Mouse (Mus musculus) embryonic facial prominence, embryonic 14.5 days (tissue): ENCODE measurements around the gene Enthd1. TPM values are rescaled to one million over a fixed set of nuclear protein-coding genes. Genes with fewer than 3 reads are reported as not detected.

ENCODE experiments used
- ATAC-seq: fragments of 200-750 bp; cut with Nextera tagmentation; 2 replicates; pipeline ENCODE4 v1.8.0; 2017; ENCODE audit warnings: low read depth, moderate number of reproducible peaks, moderate TSS enrichment
- DNase-seq: peaks from one replicate; pipeline ENCODE4 v3.0.0-alpha.2; 2015; ENCODE audit warnings: low spot score
- H3K27ac ChIP-seq: fragments of 300-500 bp; sonication (generic); replicated peaks from 2 replicates; pipeline ENCODE4 v1.5.1; 2014; ENCODE audit warnings: low read depth, mild to moderate bottlenecking, low read length, moderate library complexity
- H3K27me3 ChIP-seq: fragments of 300-500 bp; sonication (generic); replicated peaks from 2 replicates; pipeline ENCODE4 v1.6.1; 2014; ENCODE audit warnings: low read length; ENCODE audit not compliant: control insufficient read depth, insufficient read depth
- H3K36me3 ChIP-seq: fragments of 300-500 bp; sonication (generic); 2 replicates; pipeline ENCODE4 v1.6.1; 2014; ENCODE audit warnings: low read length, mixed read lengths; ENCODE audit not compliant: control insufficient read depth, insufficient read depth
- H3K4me1 ChIP-seq: fragments of 300-500 bp; sonication (generic); 2 replicates; pipeline ENCODE4 v1.6.1; 2014; ENCODE audit warnings: antibody characterized with exemption, low read length; ENCODE audit not compliant: control insufficient read depth, insufficient read depth
- H3K4me2 ChIP-seq: fragments of 300-500 bp; sonication (generic); 2 replicates; pipeline ENCODE4 v1.6.1; 2014; ENCODE audit warnings: low read depth, mild to moderate bottlenecking, low read length, moderate library complexity, mixed read lengths
- H3K4me3 ChIP-seq: fragments of 300-500 bp; sonication (generic); 2 replicates; pipeline ENCODE4 v1.5.1; 2014; ENCODE audit warnings: low read depth, mild to moderate bottlenecking, low read length
- H3K9ac ChIP-seq: fragments of 300-500 bp; sonication (generic); 2 replicates; pipeline ENCODE4 v1.6.1; 2014; ENCODE audit warnings: low read depth, mild to moderate bottlenecking, low read length, moderate library complexity, mixed read lengths
- H3K9me3 ChIP-seq: fragments of 300-500 bp; sonication (generic); 2 replicates; pipeline ENCODE4 v1.6.1; 2016; ENCODE audit warnings: low read length; ENCODE audit not compliant: control insufficient read depth
- WGBS: fragments of 180-500 bp; shearing (Covaris S2); extraction: QIAGEN DNeasy Blood & Tissue Kit; methylation state at CpG from one replicate; pipeline ENCODE4 v1.1.7; 2014; 5-methylcytosine and 5-hydroxymethylcytosine counted together
- polyA plus RNA-seq: library from polyadenylated mRNA; unstranded; fragments of >200 nt; fragmentation: Nextera tagmentation; extraction: Ambion mirVana; gene quantifications from 2 replicates; pipeline ENCODE4 v1.2.1, GENCODE M21; 2014

The Enthd1 gene
- polyA plus RNA-seq, 1 experiment from 2014 or later = 0.10 TPM

- no peaks in the 10 kb centered on the region for H3K4me1 ChIP-seq
- H3K4me3 ChIP-seq = no peak overlapping the region
- H3K4me2 ChIP-seq = no peak overlapping the region
- no peak overlapping the region for H3K9ac ChIP-seq
- H3K27me3 ChIP-seq = no peaks in the 10 kb centered on the region
- DNase-seq (peak; percentile 61), ATAC-seq (peak; percentile 82)
- H3K36me3 ChIP-seq = no peaks in the 10 kb centered on the region
- no peaks in the 10 kb centered on the region for H3K9me3 ChIP-seq
- no peak overlapping the region for H3K27ac ChIP-seq
- WGBS = 64% methylated on average over 9 of the region's 9 CpGs
Observed at GRCm38 (mm10) chr15:80438423-80438822, 126.5 kb downstream of the Enthd1 start.

GRCm38 (mm10) chr15:80437996-80438395 lies 127.0 kb downstream of the Enthd1 start:
- WGBS = 69% methylated on average over 9 of the region's 9 CpGs
- H3K36me3 ChIP-seq = no peaks in the 10 kb centered on the region
- no peak overlapping the region for H3K9ac ChIP-seq
- H3K27me3 ChIP-seq = no peaks in the 10 kb centered on the region
- no peaks in the 10 kb centered on the region for H3K4me1 ChIP-seq
- ATAC-seq (no peak), DNase-seq (no peak)
- H3K27ac ChIP-seq = 0 out of 2 replicates have a peak overlapping the region, but pooled peaks have one; percentile 4
- H3K9me3 ChIP-seq = no peaks in the 10 kb centered on the region
- H3K4me3 ChIP-seq = no peak overlapping the region
- H3K4me2 ChIP-seq = no peak overlapping the region

GRCm38 (mm10) chr15:80436961-80437360 lies 128.0 kb downstream of the Enthd1 start:
- H3K27ac ChIP-seq = no peak overlapping the region

GRCm38 (mm10) chr15:80430324-80430723 lies 134.6 kb downstream of the Enthd1 start:
- Histone ChIP-seq H3K4me3 (no peak overlapping the region), H3K27ac (no peak overlapping the region), H3K27me3 (no peaks in the 10 kb centered on the region), H3K4me2 (no peak overlapping the region), H3K9me3 (no peaks in the 10 kb centered on the region), H3K36me3 (no peaks in the 10 kb centered on the region), H3K4me1 (no peaks in the 10 kb centered on the region), H3K9ac (no peak overlapping the region)
- no peak for ATAC-seq
- 75% methylated on average over 8 of the region's 11 CpGs for WGBS
- DNase-seq = no peak

More at GRCm38 (mm10) chr15:80436961-80437360, 128.0 kb downstream of the Enthd1 start:
- no peak for ATAC-seq
- H3K4me3 ChIP-seq = no peak overlapping the region
- DNase-seq = no peak
- 78% methylated on average over 5 of the region's 5 CpGs for WGBS
- no peaks in the 10 kb centered on the region for H3K4me1 ChIP-seq
- no peaks in the 10 kb centered on the region for H3K36me3 ChIP-seq
- H3K9ac ChIP-seq = no peak overlapping the region
- no peaks in the 10 kb centered on the region for H3K9me3 ChIP-seq
- H3K4me2 ChIP-seq = no peak overlapping the region
- no peaks in the 10 kb centered on the region for H3K27me3 ChIP-seq

GRCm38 (mm10) chr15:80418146-80418545 lies 146.8 kb downstream of the Enthd1 start:
- Histone ChIP-seq H3K27ac (no peak overlapping the region), H3K9me3 (no peaks in the 10 kb centered on the region), H3K36me3 (no peaks in the 10 kb centered on the region), H3K27me3 (no peaks in the 10 kb centered on the region), H3K4me2 (no peak overlapping the region), H3K9ac (no peak overlapping the region), H3K4me3 (no peak overlapping the region), H3K4me1 (no peaks in the 10 kb centered on the region)
- DNase-seq (no peak), ATAC-seq (no peak)
- 54% methylated on average over 2 of the region's 2 CpGs for WGBS

GRCm38 (mm10) chr15:80417066-80417465 lies 147.9 kb downstream of the Enthd1 start:
- DNase-seq = no peak
- WGBS = 62% methylated on average over 5 of the region's 9 CpGs
- Histone ChIP-seq H3K4me3 (no peak overlapping the region), H3K9ac (no peak overlapping the region), H3K27ac (no peak overlapping the region), H3K4me1 (no peaks in the 10 kb centered on the region), H3K27me3 (no peaks in the 10 kb centered on the region), H3K9me3 (no peaks in the 10 kb centered on the region), H3K4me2 (no peak overlapping the region), H3K36me3 (no peaks in the 10 kb centered on the region)
- no peak for ATAC-seq

GRCm38 (mm10) chr15:80415132-80415531 lies 149.8 kb downstream of the Enthd1 start:
- no peak for DNase-seq
- Histone ChIP-seq H3K27me3 (no peaks in the 10 kb centered on the region), H3K9ac (no peak overlapping the region), H3K4me3 (no peak overlapping the region), H3K27ac (no peak overlapping the region), H3K36me3 (no peaks in the 10 kb centered on the region), H3K4me1 (no peaks in the 10 kb centered on the region), H3K4me2 (no peak overlapping the region), H3K9me3 (no peaks in the 10 kb centered on the region)
- ATAC-seq = no peak
- WGBS = 78% methylated on average over 4 of the region's 4 CpGs

GRCm38 (mm10) chr15:80413988-80414721 lies 150.8 kb downstream of the Enthd1 start:
- Histone ChIP-seq H3K27ac (no peak overlapping the region), H3K4me3 (no peak overlapping the region), H3K9ac (no peak overlapping the region), H3K27me3 (no peaks in the 10 kb centered on the region), H3K9me3 (no peaks in the 10 kb centered on the region), H3K36me3 (no peaks in the 10 kb centered on the region), H3K4me2 (no peak overlapping the region), H3K4me1 (no peaks in the 10 kb centered on the region)
- no peak for ATAC-seq
- DNase-seq = peak; percentile 34
- WGBS = 82% methylated on average over 17 of the region's 17 CpGs

- no peaks in the 10 kb centered on the region for H3K9me3 ChIP-seq
- H3K4me3 ChIP-seq = no peak overlapping the region
- H3K4me1 ChIP-seq = no peaks in the 10 kb centered on the region
- H3K36me3 ChIP-seq = no peaks in the 10 kb centered on the region
- DNase-seq (no peak), ATAC-seq (no peak)
- no peak overlapping the region for H3K4me2 ChIP-seq
- no peaks in the 10 kb centered on the region for H3K27me3 ChIP-seq
- no peak overlapping the region for H3K27ac ChIP-seq
- no peak overlapping the region for H3K9ac ChIP-seq
- WGBS = 78% methylated on average over 4 of the region's 4 CpGs
Observed at GRCm38 (mm10) chr15:80413070-80413469, 151.9 kb downstream of the Enthd1 start.
